Mouse (Mus musculus) granulocyte monocyte progenitor cell, adult 5-6 weeks (primary cell): Measurements from ENCODE around the gene Exoc8. TPM values are rescaled to one million over a fixed set of nuclear protein-coding genes. Genes with fewer than 3 reads are reported as not detected.

Experiments used
- ATAC-seq: replicated peaks from 2 replicates; pipeline ENCODE4 v1.8.0; 2016; ENCODE audit warnings: mild to moderate bottlenecking, moderate TSS enrichment, inconsistent platforms; ENCODE audit not compliant: poor library complexity, severe bottlenecking
- total RNA-seq, 2 experiments: library from RNA; stranded (forward) in 1 of 2; stranded (reverse) in 1 of 2; fragments of 200-712, 200-1000 nt in 1 of 2; fragments of >200 nt in 1 of 2; fragmentation: Nextera tagmentation in 1 of 2; gene quantifications; 2 replicates each; pipeline ENCODE4 v1.2.3; 2014 to 2017

Exoc8 gene
- total RNA-seq, 2 experiments from 2014 or later = 14.7 to 16.2 TPM

DNA sequence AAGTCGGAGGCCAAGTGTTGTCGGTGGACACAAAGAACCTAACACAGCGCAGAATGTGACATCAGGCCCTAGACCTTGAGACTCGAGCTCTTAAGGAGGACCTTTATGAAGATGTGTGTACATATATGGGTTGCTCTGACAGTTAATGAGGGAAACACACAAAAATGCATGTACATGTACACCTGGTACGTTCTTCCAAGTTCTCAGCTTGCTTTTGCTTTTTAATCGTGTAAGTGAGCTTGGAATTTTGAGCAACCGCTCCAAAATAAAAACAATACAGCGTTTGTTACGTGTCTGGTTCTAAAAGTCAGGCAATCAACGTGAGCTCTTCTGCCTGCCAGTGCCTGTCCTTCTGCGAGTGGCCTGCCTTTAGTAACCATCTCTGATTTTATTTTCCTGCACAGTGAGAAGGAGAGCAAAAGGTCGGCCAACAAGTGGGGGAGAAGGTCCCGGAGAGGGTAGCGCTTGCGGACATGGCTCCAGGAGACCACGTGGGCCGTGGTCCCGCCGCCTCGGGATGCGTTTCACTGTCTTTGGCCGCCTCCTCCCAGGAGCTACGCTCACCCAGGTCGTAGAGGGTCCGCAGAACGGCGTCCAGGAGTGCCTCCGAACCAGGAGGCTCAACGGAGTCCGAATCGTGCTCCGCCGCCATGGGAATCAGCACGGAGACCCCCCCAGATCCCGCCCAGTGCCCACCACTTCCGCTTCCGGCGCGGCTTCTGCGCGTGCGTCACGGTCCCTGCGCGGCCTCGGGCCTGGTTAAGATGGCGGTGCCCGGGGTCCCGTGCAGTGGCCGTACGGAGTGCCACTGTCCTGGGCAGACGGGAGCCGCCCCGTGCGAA lies 35.0 kb downstream of the Exoc8 start, which contains the start of the genes Gnpat and 2810004N23Rik:
Gnpat (plus strand) TSS at position 713 of the 842 bp plus-strand sequence.
2810004N23Rik (minus strand) TSS at position 800 of the 842 bp plus-strand sequence.
- peak; percentile 79 for ATAC-seq

DNA sequence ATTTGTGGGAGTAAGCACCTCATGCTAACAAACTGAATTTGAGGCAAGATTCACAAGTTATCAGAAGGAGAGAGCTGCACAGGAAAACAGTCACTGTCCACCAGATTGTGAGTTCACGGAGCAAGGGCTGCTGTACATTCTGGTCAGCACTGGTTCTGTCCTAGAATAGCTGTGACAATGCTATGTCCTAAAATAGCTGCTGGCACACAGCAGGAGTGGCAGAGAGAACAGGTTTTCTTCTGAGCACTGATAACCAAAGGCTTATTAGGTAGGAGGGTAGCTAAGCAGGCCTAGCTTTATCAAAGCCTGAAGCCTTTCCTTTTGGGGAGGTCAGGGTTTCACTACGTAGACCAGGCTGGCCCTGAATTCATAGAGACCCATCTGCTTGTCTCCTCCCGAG lies 37.3 kb downstream of the Exoc8 start:
- ATAC-seq = no peak

DNA sequence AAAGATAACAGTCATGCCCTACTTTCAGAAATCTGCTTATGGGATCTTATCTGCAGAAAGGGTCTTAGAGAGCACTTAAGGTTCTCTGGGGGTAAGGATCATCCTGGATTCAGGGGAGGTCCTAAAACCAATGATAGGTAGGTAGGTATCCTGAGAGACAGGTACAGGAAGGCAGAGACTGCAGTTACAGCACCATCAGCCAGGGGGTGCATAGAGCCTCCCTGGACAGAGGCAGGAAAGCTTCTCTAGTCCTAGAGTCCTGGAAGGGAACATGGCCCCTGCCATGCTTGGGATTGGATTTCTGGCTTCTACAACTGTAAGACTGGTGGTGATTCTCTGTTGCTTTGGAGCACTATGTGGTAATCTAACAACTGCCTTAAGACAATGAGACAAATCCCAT lies 38.0 kb downstream of the Exoc8 start:
- ATAC-seq = no peak

DNA sequence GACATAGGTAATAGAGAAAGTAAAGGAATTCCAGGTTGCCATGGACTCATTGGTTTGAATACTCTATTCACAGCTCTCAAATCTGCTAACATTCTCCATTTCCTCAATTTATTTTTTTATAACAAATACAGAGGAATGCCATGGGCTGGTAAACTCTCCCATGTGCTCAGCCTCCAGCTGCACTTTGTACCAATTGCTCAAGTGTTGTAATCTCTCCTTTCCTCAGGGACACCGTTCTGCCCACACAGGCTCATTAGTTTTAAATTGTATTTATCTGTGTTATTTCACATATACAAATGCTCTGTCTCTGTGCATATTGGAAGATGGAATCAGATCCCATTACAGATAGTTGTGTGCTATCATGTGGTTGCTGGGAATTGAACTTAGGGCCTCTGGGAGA lies 44.0 kb downstream of the Exoc8 start:
- no peak for ATAC-seq

DNA sequence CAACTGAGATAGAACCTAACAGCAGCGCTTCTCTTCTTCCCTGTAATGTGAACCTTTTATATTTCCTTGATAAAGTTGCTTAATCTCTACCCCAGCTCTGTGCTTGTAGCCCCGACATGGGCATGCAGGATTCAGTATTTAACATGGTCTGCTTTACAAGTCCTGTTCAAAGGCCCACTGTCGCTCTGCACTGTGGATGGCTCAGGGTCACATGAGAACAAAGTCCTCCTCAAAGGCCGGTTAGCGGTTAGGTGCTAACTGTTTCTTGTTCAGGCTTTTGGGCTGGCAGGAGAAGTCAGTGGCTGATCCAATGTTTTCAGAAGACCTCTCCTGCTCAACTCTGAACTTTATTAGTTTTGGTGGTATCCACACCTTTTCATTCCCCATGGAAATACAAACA lies 51.9 kb downstream of the Exoc8 start:
- no peak for ATAC-seq

DNA sequence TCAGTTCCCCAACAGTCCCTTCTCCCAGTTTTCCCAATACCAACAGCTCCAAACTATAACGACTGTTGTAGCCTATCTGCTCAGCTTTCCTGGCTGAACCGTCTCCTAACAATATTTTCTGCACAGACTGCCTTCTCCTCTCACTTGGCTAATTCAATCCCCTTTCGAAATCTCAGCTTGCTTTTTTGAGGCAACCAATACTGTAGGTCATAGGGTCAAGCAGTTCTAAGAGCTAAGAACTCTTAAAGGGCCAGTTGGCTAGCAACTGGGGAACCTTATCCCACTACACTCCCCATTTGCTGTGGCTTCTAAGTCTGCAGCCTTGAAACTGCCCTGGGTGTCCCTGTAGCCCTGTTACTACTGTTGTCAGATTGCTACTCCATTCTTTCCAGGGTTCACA lies 52.4 kb downstream of the Exoc8 start:
- no peak for ATAC-seq

Other genes with a start within 250 kb of the Exoc8 start
- 9.6 and 10.7 TPM in 2 replicates for gene 2310022B05Rik, start 234.3 kb downstream of the Exoc8 start, total RNA-seq (2014; fragmentation: Nextera tagmentation)
- 1.2 and 1.4 TPM in 2 replicates for gene 2310022B05Rik, start 234.3 kb downstream of the Exoc8 start, total RNA-seq (2017)
- gene Ttc13, start 175.7 kb downstream of the Exoc8 start, total RNA-seq (2014; fragmentation: Nextera tagmentation) = 44.3 and 46.4 TPM in 2 replicates
- gene Ttc13, start 175.7 kb downstream of the Exoc8 start, total RNA-seq (2017) = 53.3 and 56.4 TPM in 2 replicates
- gene Arv1, start 175.6 kb downstream of the Exoc8 start, total RNA-seq (2014; fragmentation: Nextera tagmentation) = 7.8 and 18.3 TPM in 2 replicates
- 5.4 and 5.7 TPM in 2 replicates for gene Arv1, start 175.6 kb downstream of the Exoc8 start, total RNA-seq (2017)
- gene Fam89a, start 145.9 kb downstream of the Exoc8 start, total RNA-seq (2014; fragmentation: Nextera tagmentation) = not detected in 2 replicates
- not detected in 2 replicates for gene Fam89a, start 145.9 kb downstream of the Exoc8 start, total RNA-seq (2017)
- not detected in 2 replicates for gene Trim67, start 104.6 kb downstream of the Exoc8 start, total RNA-seq (2014; fragmentation: Nextera tagmentation)
- gene Trim67, start 104.6 kb downstream of the Exoc8 start, total RNA-seq (2017) = not detected in 2 replicates
- 116 and 145 TPM in 2 replicates for gene Gnpat, start 34.7 kb downstream of the Exoc8 start, total RNA-seq (2014; fragmentation: Nextera tagmentation)
- gene Gnpat, start 34.7 kb downstream of the Exoc8 start, total RNA-seq (2017) = 92.3 and 115 TPM in 2 replicates
- 46.8 and 49.8 TPM in 2 replicates for gene 2810004N23Rik, start 34.6 kb downstream of the Exoc8 start, total RNA-seq (2014; fragmentation: Nextera tagmentation)
- 65.8 and 75.4 TPM in 2 replicates for gene 2810004N23Rik, start 34.6 kb downstream of the Exoc8 start, total RNA-seq (2017)
- 18.5 and 18.8 TPM in 2 replicates for gene Sprtn, start 181 bp upstream of the Exoc8 start, total RNA-seq (2014; fragmentation: Nextera tagmentation)
- 20.9 and 21.8 TPM in 2 replicates for gene Sprtn, start 181 bp upstream of the Exoc8 start, total RNA-seq (2017)
- 24.1 and 24.6 TPM in 2 replicates for gene Egln1, start 51.6 kb upstream of the Exoc8 start, total RNA-seq (2014; fragmentation: Nextera tagmentation)
- 16.3 and 23.5 TPM in 2 replicates for gene Egln1, start 51.6 kb upstream of the Exoc8 start, total RNA-seq (2017)
- 53.0 and 56.1 TPM in 2 replicates for gene Tsnax, start 115.3 kb upstream of the Exoc8 start, total RNA-seq (2014; fragmentation: Nextera tagmentation)
- 72.8 and 77.1 TPM in 2 replicates for gene Tsnax, start 115.3 kb upstream of the Exoc8 start, total RNA-seq (2017)
- 5.1 and 6.1 TPM in 2 replicates for gene Disc1, start 156.5 kb upstream of the Exoc8 start, total RNA-seq (2014; fragmentation: Nextera tagmentation)
- gene Disc1, start 156.5 kb upstream of the Exoc8 start, total RNA-seq (2017) = 1.1 and 3.0 TPM in 2 replicates